Mouse (Mus musculus) lung, adult 10 weeks (tissue): ENCODE results near the gene Pnp. TPM values are rescaled to one million over a fixed set of nuclear protein-coding genes. Genes with fewer than 3 reads are reported as not detected.

ENCODE experiments used
- polyA plus RNA-seq: library from polyadenylated mRNA; stranded (reverse); fragments of 350-450 nt; fragmentation: Illumina TruSeq; extraction: RNeasy Lipid Tissue Mini Kit (QIAGEN cat#74804); gene quantifications from one replicate; pipeline ENCODE4 v1.2.3, GENCODE M21; 2014; ENCODE audit warnings: low read depth, low replicate concordance; ENCODE audit not compliant: insufficient read depth

Pnp gene
- 75.4 TPM for polyA plus RNA-seq

GRCm38 (mm10) chr14:50930754-50931492, at the start of gene Pnp, which contains the start of gene Pip4p1:
Pnp (plus strand) TSS chr14:50931082.
Pip4p1 (minus strand) TSS chr14:50930856.

GRCm38 (mm10) chr14:50897374-50897765, 33.5 kb upstream of the Pnp start, which contains the start of gene Klhl33:
Klhl33 (minus strand) TSS chr14:50897507.

GRCm38 (mm10) chr14:50924281-50925064, 6.4 kb upstream of the Pnp start, which contains the start of the genes Osgep and Apex1:
Osgep (minus strand) TSS chr14:50924893.
Apex1 (plus strand) TSS chr14:50924968.

GRCm38 (mm10) chr14:50943932-50944667, 13.2 kb downstream of the Pnp start, which contains the start of gene Gm49342:
Gm49342 (plus strand) TSS chr14:50944517.

GRCm38 (mm10) chr14:50955942-50956508, 25.1 kb downstream of the Pnp start, which contains the start of gene Pnp2:
Pnp2 (plus strand) TSS chr14:50955992.

GRCm38 (mm10) chr14:51007152-51007801, 76.4 kb downstream of the Pnp start, which contains the start of gene Rnase10:
Rnase10 (plus strand) TSS chr14:51007751.

Other genes with a start within 250 kb of the Pnp start
- not detected for gene Olfr747, start 237.9 kb upstream of the Pnp start, polyA plus RNA-seq
- not detected for gene Olfr748, start 223.7 kb upstream of the Pnp start, polyA plus RNA-seq
- not detected for gene Olfr749, start 186.0 kb upstream of the Pnp start, polyA plus RNA-seq
- 27.1 TPM for gene Ttc5, start 145.6 kb upstream of the Pnp start, polyA plus RNA-seq
- gene Ccnb1ip1, start 123.3 kb upstream of the Pnp start, polyA plus RNA-seq = not detected
- 18.8 TPM for gene Parp2, start 123.2 kb upstream of the Pnp start, polyA plus RNA-seq
- gene Tep1, start 60.5 kb upstream of the Pnp start, polyA plus RNA-seq = 24.0 TPM
- gene Klhl33, start 33.6 kb upstream of the Pnp start, polyA plus RNA-seq = 0.58 TPM
- 62.6 TPM for gene Osgep, start 6.2 kb upstream of the Pnp start, polyA plus RNA-seq
- gene Apex1, start 6.1 kb upstream of the Pnp start, polyA plus RNA-seq = 29.3 TPM
- gene Pip4p1, start 226 bp upstream of the Pnp start, polyA plus RNA-seq = 40.5 TPM
- 28.1 TPM for gene Gm49342, start 13.4 kb downstream of the Pnp start, polyA plus RNA-seq
- gene Pnp2, start 24.9 kb downstream of the Pnp start, polyA plus RNA-seq = 1.7 TPM
- gene Rnase10, start 76.7 kb downstream of the Pnp start, polyA plus RNA-seq = not detected
- gene Rnase9, start 110.8 kb downstream of the Pnp start, polyA plus RNA-seq = not detected
- gene Rnase11, start 119.1 kb downstream of the Pnp start, polyA plus RNA-seq = not detected
- not detected for gene Rnase12, start 126.6 kb downstream of the Pnp start, polyA plus RNA-seq
- 1.1 TPM for gene Olfr750, start 143.4 kb downstream of the Pnp start, polyA plus RNA-seq
- 581 TPM for gene Rnase4, start 160.0 kb downstream of the Pnp start, polyA plus RNA-seq
- 75.0 TPM for gene Ang, start 160.1 kb downstream of the Pnp start, polyA plus RNA-seq
- not detected for gene Eddm3b, start 183.3 kb downstream of the Pnp start, polyA plus RNA-seq
- 18.2 TPM for gene Rnase6, start 192.8 kb downstream of the Pnp start, polyA plus RNA-seq
- gene Rnase1, start 215.7 kb downstream of the Pnp start, polyA plus RNA-seq = not detected
- gene Rnase2b, start 231.2 kb downstream of the Pnp start, polyA plus RNA-seq = not detected